Mouse (Mus musculus): Measurements from ENCODE around the gene Rsph3b.
"Not testable (repeated sequence)": the region's sequence is repeated elsewhere in the genome, so short reads cannot be mapped to it uniquely, and the experiment has no call there.

Rsph3b gene

DNA sequence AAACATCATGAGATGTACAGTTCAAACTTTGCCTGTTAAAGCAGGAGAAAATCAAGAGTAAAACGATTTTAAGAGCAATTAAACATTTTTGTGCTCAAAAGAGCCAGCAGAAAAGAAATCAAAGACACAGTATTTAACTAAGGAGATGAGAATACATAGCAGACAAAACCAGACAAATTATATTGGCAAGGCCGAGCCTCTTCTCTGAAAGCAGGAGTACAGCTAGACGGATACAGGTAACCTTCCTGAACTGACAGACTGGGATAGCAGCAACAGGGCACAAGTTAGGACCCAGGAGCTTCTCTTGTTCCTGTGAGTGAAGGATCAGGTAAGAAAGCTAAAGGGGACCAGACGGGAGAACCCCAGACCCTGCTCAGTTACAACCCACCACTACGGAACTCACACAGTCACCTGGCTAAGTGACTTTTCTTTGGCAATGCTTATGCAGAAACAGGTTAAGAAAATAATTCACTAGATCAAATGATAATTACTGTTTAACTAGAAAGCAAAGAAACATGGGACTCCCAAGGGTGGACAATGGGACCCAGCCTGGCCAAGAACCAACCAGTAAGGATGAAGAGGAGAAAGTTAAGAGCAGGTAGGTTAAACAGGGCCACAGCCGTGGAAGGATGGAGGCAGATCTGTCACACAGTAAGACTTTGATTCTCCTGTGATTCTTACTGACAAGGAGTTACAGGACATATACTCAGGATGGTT, 11.2 kb upstream of the Rsph3b start:
- not testable (repeated sequence) for DNase-seq (ENCODE audit: low read depth, low spot score)

DNA sequence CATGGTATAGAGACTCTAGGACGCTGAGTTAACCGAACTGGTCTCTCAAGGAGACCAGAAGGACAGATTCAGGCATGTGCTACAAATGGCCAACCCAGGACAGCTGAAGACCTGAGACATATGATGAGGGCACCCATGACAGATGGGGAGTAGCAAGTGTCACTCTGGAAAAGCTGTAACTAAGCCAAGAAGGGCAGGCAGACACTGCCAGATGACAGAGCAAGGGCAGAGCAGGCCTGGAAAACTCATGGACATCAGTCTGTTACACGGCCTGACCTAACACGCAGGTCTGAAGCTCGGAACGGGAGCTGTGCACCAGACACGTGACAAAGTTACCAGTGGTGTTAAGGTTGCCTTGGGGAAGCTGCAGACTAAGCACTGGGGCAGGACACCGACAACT, 10.4 kb upstream of the Rsph3b start:
- not testable (repeated sequence) for DNase-seq (ENCODE audit: low read depth, low spot score)

DNA sequence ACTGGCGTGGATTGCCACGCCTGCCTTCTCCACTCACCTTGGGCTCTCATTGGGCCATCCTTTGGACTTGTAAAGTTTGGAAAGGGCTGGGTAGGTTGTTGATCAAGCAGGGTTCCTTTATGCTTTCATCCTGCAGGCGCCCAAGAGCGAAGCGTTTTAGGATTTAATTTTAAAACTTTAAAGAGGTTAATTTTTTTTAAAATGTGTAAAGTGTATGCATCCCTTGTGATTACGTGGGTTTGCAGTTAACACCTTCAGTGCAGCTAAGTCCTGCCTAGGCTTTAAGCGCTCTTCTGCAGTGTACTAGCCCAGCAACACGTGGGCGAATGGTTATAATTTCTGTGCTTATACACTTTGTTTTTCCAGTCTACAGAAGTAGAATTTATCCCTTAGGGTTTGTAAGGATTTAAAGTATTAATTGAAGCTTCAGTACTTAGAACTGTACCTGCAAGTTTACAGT, 317 bp upstream of the Rsph3b start:
- DNase-seq (ENCODE audit: low read depth, low spot score), result not testable (repeated sequence)

DNA sequence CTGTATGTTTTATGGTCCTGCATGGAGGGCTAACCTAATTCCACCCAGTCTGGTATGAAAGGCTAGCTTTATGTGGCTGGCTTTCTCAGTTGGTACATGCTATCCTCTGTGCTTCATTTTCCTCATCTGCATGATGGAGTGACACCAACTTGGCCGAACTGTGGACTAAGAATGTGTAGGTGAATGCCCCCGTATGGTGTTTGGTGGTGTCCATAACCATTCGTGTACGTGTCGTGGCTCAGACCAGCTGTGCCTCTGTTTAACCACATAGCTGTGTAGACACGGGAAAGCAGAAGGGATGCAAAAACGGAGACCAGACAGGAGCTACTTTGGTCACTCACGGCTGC, 872 bp downstream of the Rsph3b start:
- DNase-seq (ENCODE audit: low read depth, low spot score), result not testable (repeated sequence)

DNA sequence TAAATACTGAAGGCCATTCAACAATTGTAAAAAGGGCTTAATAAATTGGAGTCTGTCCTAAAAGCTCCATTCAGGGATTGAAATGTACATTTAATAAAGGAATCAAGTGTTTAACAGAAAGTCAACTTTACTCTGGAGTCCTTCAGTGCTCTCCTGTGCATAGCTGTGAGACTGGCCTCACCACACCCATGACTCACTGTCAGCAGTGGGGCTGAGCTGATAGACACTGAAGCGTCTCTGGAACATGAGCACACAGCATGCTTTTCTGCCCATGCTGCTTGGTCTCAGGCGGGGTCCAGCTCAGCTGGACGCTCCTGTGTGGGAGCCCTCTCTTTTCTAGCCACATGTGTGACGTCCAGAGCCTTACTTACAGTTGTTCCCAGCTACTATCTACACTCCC, 5.9 kb downstream of the Rsph3b start:
- DNase-seq (ENCODE audit: low read depth, low spot score), result not testable (repeated sequence)

DNA sequence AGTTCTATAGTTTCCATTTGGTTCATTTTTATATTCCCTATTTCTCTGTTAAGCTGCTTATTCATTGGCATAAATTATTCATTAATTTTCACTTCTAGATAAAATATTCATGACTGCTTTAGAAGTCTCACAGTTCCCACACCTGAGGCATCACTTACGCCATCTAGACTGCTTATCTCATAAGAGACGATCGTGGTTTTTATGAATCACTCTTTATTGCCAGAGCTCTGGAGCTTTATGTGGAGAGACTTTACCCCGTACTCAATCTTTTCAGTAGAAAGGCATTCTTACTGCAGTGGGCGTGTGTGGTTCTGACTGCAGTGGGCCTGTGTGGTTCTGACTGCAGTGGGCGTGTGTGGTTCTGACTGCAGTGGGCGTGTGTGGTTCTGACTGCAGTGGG, 16.9 kb downstream of the Rsph3b start:
- DNase-seq (ENCODE audit: low read depth, low spot score), result not testable (repeated sequence)

DNA sequence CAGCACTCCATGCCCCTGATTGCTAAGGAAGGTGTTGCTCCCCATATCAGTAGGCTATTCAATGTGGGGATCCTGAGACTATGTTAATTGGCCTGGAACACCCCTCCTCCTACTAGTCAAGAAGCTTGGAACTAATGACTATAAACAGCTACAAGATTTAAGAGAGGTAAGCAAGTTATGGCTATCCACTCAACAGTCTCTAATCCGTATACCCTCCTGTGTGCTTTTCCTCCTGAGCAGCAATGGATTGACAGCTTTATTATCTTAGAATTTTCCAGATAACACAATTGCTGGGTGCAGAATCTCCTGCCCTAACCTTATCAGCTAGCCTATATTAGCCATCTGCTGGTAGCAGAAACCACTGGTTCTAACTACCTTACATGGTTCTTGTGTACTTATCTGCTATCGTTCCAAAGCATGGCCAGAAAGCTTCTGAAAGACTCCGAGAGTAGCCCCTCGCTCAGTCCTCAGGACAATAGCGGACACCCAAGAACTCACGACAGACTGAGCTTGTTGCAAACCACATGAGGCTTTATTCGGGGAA, 28.1 kb downstream of the Rsph3b start:
- not testable (repeated sequence) for DNase-seq (ENCODE audit: low read depth, low spot score)

DNA sequence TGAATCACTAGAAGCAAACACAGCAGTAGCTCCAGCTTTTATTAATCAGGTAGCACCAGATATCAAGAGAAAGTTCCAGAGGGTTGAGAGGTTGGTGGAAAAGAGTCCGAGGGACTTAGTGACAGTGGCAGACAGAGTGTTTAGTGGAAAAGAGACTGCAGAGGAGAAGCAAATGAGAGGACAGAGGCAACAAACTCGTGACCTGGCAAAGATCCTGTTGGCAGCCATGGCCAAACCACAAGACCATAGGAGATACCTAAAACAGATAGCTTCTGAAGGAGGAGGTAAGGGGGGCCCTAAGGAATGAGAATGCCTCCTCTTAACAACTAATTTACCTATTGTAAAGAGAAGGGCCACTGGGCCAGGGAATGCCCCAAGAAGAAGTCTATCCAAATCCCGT, 29.1 kb downstream of the Rsph3b start:
- DNase-seq (ENCODE audit: low read depth, low spot score), result not testable (repeated sequence)

DNA sequence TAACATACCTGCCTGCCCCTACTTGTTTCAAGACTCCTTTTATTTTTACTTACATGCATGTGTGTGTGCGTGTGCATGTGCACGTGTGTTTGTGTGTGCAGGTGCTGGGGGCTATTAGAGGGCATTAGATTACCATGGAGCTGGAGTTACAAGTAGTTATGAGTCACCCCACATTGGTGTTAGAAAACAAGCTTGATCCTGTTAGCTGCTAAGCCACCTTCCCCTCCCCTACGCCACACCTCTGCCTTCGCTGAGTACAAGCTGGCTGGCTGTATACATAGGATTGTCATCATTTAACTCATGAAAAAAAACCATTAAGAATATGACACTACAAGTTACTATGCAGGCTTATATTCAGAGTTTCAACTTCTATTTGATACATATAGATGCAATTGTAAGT, 33.2 kb downstream of the Rsph3b start:
- not testable (repeated sequence) for DNase-seq (ENCODE audit: low read depth, low spot score)

DNA sequence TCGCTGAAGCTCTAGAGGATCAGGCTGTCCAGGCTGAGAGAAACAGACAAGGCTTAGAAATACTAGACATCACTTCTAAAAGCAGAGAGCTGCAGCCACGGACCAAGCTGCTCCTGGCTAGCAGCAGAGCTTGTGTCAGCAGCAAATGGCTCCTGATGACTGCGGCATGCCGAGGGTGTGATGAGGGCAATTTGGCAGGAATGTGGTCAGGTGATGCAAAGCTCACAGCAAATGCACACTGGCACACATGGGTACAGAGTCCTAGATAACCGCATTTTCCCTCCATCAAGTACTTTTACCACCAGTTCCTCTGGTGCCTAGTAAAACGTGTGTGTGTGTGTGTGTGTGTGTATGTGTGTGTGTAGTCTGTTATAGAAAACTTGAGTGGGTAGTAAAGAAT, 34.4 kb downstream of the Rsph3b start:
- DNase-seq (ENCODE audit: low read depth, low spot score), result not testable (repeated sequence)

DNA sequence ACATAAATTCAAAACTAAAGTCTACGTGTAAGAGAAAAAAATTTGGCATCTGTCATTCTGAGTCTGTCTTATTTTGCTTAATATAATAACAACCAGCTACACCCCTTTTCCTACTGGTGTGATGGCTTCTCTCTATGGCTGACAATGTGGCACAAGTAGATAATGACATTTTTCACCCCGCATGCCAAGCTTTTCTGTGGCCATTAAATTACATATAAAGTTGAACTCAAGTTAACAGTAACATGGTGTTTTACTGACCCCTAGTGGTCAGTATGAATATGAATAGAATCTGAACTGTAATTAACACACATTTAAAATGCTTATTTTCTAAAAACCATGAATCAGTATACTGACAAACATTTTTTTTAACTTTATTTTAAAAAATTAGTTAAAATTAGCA, 48.1 kb downstream of the Rsph3b start:
- not testable (repeated sequence) for DNase-seq (ENCODE audit: low read depth, low spot score)

DNA sequence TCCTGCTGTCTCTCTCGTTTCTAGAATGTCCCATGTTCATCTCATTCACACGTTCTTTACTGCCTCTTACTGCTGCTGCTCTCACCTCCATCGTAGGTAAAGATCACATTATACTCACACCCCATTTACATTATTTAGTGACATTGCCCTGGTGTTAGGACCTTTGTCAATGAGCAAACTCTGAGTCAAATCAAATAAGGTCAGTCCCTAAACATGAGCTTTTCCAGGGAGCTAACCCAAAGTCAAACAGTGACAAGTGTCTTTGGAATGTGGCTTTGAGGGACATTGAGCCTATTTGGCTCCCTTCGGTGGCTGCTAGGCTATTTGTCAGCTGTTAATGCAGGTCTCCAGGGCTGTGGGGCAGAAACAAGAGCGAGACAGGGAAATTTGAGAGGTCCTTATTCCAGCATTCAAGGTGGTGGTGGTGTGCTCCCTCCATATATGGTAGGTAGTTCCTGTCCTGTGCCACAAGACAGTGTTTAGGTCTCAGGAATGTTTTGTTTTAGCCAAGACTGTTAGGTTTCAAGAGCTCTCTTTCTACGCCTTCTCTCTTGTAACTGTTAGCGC, 50.4 kb downstream of the Rsph3b start:
- DNase-seq (ENCODE audit: low read depth, low spot score), result not testable (repeated sequence)

DNA sequence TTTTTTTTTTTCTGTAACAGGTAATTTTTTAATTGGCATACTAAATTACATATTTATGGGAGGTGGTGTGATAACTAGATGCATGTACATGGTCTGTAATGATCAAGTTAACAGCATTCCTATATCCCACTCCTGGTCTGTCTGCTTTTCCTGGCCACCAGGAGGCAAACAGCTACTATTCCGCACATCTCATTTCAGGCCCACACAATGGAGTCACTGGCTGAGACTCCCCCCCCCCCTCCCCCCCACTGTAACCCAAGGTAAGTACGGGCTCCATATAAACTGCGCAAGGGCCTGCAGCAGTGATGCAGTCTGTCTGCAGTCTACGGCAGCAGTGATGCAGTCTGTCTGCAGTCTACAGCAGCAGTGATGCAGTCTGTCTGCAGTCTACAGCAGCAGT, 51.7 kb downstream of the Rsph3b start:
- DNase-seq (ENCODE audit: low read depth, low spot score), result peak; percentile 30

DNA sequence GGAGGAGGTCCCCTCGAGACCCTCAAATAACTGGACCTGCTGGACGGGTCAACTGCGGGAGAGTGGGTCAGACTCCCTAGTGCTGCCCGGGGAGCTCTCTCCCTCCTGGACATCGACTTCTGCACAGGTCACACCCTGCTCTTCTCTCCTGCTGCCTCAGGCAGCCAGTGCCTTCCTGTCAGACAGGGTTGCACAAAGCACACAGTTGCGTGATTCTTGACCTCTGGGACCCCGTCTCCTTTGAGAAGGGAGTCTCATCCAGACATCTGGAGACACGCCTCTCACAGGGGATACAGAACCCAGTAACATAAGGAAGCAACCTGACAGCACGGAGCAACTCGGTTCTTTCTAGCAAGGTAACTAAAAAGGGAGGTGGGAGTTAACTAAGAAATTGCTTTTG, 55.1 kb downstream of the Rsph3b start:
- DNase-seq (ENCODE audit: low read depth, low spot score), result peak; percentile 42

DNA sequence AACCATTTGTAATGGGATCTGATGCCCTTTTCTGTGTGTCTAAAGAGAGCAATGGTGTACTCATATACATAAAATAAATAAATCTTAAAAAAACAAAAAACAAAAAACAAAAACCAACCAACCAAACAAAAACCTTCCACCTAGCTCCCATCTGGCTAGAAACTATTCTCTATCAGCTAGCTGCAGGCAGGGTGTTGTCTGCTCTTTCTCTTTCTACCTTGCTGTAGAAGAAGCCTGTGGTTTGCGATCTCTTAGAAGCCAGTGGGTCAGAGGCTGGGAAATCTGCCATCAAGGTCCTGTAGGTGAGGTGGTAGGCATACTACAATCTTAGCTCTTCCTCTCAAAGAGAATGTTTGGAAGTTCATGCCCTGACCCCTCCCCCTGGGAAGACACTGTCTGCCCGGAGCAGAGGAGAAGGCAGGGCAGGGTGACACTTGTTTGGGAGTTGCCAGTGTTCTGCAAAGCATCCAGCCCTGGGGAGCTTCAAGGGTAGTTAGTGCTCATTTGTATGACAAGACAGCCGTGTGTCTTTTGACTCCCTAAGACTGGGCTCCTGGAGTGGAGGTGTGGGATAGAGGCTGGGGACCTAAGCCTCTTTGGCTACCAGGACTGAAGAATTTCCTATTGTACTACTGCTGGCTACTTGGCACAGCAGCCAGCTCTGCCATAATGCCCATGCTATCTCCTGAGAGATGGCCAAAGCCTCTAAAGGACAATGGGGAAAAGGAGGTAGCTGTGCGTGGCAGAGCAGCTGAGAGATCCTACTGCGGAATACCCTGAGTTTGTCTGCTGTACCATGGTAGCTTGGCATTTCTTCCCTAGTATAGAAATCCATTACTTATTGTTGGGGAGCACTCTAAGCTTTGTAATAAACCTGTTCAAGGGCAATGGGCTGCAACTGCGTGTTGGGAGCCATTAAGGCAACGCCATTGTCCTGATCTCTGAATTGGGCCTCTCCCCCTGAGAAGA, 56.2 kb downstream of the Rsph3b start:
- peak; percentile 91 for DNase-seq (ENCODE audit: low read depth, low spot score)

DNA sequence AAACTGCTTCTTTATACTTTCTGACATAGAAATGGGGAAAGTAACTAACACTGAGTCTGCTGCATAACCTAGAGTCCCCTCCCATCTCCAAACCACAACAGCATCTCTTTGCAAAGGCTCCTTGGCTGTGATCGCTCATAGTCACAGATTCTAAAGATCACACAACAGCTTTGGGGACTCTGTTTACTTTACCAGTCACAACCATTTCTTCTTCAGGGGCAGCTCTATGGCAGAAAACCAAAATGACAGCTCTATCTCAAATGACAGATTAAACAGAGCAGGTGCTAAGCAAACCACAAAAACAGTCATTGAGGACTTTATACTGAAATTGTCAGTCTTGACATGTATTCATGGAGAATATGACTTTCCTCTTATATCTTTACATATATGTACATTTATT, 62.0 kb downstream of the Rsph3b start:
- DNase-seq (ENCODE audit: low read depth, low spot score), result no peak

DNA sequence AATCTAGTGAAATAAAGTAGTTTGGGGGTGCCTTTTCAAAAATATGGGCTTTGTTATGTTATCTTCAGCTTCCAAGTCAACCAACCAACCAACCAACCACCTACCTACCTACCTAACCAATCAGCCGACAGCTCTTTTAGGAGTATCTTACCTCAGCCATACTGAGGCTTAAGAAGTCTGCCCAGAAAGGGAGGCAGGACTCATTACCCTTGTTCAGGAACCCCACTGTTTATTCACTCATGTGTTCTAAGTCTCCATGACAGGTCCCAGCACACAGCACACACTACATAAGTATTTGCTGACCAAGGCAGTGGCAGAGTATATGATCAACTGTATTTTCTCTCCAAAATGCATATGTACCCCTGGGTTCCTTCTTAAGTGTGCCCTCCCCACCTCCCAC, 64.0 kb downstream of the Rsph3b start:
- no peak for DNase-seq (ENCODE audit: low read depth, low spot score)

DNA sequence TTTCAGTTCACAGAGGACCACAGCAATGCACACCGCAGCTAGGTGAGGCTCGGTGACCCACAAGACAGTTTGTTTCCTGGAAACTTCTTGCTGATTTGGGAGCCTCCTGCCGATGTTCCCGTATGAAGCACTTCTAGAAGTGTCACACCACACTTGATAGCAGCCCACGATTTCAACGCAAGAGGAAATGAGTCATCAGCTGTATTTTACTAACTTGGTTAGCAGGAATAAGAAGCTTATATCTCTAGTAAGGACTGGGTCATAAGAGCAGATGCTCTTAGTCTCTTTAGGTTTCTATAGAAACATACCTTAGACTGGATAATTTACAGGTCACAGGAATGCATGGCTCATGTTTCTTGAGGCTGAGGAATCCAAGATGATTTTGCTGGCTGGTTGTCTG, 67.2 kb downstream of the Rsph3b start:
- no peak for DNase-seq (ENCODE audit: low read depth, low spot score)

DNA sequence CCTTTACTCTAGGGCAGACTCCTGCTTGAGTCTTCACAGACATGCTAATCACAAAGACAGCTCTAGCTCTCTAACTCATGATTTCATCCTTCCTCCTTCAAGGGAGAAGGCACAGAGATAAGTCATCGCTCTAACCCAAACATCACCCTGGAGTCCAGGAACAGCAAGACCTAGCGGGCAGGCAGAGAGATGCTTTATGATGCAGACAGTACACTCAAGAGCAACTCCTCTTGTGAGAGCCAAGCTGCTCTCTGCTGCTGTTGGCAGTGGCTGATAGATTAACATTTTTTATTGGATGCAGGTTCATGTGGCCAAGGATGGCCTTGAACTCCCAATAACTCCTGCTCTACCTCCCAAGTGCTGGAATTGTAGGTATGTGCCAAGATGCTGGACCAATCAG, 77.1 kb downstream of the Rsph3b start:
- DNase-seq (ENCODE audit: low read depth, low spot score), result no peak

DNA sequence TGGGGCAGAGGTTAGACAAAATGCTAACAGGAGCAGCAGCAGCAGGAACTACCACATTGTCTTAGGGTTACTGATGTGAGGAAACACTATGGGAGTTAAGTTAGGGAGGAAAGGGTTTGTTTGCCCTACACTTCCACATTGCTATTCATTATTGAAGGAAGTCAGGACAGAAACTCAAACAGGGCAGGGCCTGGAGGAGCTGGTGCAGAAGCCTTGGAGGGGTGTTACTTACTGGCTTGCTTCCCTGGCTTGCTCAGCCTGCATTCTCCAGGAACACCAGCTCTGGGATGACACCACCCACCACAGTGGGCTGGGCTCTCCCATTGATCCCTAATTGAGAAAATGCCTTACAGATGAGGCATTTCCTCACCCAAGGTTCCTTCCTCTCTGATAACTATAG, 79.7 kb downstream of the Rsph3b start:
- no peak for DNase-seq (ENCODE audit: low read depth, low spot score)

DNA sequence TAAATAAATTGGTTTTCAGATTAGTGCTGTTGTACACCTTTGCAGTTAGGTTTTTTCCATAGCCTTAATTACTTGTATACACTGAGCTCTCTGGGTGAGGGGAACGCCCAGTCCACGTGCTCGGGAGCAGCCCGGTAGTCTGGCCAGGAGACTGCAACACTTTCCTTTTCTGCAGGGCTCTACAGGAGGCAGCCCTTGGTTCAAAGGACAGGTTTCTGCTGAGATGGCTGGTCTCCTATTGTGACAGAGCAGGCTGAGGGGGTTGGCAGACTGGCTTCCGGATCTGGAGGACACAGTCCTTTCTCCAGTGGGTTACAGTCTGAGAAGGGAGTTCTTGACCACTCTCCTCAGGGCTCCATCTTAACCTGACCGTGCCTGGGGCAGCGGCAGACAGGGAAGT, 80.7 kb downstream of the Rsph3b start:
- no peak for DNase-seq (ENCODE audit: low read depth, low spot score)

DNA sequence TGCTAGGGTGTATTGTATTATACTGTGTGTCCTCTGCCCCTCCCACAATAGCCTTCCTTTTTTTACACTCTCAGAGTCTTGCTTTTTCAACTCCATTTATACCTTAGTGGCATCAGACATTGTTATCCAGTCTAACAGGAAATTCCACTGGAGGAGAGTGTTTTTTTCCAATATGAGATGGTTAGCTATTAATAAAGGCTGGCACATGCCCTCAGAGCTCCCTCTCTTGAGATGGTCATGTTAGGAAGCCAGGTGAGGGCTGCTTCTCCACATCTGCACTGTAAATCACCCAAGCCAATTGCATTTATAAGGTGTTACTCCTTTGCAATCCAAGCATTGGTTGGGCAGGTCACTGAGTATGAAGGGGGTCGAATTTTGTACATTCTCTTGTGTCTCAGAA, 81.9 kb downstream of the Rsph3b start:
- no peak for DNase-seq (ENCODE audit: low read depth, low spot score)

Measured in ES-CJ7 (cell line).